Mouse (Mus musculus) ES-CJ7 (cell line): ENCODE measurements around the gene 3110082I17Rik.

Source experiments
- DNase-seq: peaks from one replicate; pipeline ENCODE4 v3.0.0; 2011; ENCODE audit warnings: low read depth, low spot score

Gene 3110082I17Rik

GRCm38 (mm10) chr5:139453031-139453430 lies 7.3 kb downstream of the 3110082I17Rik start:
- no peak for DNase-seq

DNA sequence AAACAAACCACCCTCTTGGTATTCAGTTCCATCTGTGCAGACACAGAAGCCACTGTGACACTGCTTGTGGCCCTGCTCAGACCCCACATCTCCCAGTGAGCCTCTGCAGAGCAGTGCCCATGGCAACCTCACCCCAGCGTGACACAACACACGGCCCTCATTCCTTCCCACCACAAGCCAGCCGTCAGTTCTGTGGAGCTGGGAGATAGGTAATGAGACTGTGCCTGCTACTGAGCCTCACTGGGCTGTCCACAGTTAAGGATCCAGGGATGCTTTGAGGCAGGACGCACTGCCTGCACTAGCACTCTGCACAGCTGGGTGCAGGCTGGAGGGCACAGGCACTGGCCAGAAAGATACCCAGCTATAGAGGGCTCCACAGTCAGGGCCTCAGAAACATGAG lies 10.4 kb downstream of the 3110082I17Rik start:
- no peak for DNase-seq

DNA sequence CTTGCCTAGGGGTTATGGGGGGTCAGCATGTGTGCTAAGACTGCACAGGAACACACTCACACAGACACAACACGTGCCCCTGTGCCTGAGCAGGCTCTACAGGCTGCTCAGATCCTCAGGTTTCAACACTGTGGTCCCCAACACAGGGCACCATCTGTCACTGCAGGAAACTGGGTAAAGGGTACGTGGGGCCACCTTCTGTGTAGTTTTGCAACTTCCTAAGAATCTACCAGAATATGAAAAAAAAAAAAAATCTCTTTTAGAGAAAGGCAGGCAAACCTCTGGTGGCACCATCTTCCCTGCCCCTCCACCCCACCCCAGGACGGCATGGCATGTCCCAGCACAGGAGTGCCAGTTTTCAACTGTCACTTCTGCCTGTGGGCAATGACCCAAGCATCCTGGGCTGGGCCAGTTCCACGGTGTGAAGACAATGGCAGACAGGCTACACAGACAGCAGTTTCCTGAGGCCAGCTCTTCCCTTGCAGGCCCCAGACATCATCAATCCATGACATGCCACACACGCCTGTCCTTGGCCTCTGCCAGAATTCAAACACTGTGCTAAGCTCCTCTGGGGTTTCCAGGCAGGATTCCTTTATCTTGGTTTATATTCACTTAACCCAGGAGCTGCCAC lies 11.1 kb downstream of the 3110082I17Rik start:
- no peak for DNase-seq

DNA sequence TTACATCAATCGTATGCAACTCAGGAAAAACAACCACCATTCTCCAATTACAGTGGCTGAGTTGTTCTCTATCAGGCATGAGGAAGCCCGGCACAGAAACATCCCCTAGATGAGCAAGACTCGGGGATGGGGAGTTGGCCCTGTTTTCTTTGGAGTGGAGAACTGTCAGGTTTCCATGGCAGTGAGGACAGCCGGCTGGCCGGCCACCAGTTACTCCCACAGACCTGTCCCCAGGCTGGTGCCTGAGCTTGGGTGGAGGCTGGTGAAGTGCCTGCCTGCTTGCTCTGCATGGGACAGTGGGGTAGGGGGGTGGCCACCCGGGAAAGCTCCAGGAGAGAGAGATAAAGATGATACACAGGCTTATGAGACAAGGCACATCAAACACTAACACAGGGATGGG lies 12.3 kb downstream of the 3110082I17Rik start:
- DNase-seq = no peak

GRCm38 (mm10) chr5:139445258-139445657 lies 15.1 kb downstream of the 3110082I17Rik start:
- DNase-seq = no peak

DNA sequence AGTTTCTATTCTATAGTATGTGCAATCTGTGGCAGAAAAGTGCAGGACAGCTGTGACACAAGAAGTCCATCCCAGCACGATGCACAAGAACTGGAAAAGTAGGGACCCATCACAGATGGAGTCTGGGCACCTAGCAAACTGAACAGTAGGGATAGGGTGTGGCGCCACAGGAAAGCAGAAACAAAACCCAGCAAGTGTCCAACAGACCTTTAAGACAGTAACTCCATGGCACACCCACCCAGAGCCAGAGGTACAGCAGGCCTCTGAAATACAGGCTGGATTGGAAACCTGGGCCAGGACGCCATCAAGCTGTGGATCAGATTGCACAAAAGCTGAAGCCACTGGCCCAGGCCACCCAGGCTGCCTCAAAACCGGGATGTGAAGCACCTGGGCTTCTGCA lies 17.4 kb downstream of the 3110082I17Rik start:
- DNase-seq = no peak

DNA sequence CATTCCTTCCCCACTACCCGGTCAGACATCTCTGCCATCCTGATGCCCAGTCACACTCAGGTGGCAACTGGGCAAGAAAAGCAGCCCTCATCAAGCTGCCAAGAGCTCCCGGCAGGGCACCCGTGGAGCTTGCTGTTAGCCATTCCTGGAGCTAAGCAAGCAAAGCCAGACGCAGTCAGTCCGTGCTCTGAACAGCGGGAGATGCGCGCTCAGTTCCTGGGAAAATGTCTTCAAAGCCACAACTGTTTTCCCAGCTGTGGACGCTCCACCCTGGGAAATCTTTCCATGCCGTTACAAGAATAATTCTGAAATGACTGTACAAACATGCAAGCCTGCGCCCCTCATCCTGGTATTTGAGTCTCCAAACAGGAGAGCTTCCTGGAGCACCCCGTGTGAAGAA lies 17.9 kb downstream of the 3110082I17Rik start:
- DNase-seq = no peak

- DNase-seq = no peak
These were observed 18.7 kb downstream of the 3110082I17Rik start for GRCm38 (mm10) chr5:139441726-139442018.

GRCm38 (mm10) chr5:139440926-139441725 lies 19.2 kb downstream of the 3110082I17Rik start:
- DNase-seq = no peak

- no peak for DNase-seq
These were observed 19.9 kb downstream of the 3110082I17Rik start for GRCm38 (mm10) chr5:139440451-139440850.

GRCm38 (mm10) chr5:139438440-139438839 lies 21.9 kb downstream of the 3110082I17Rik start:
- no peak for DNase-seq

- DNase-seq = no peak
These were observed 22.6 kb downstream of the 3110082I17Rik start for GRCm38 (mm10) chr5:139437769-139438168.

DNA sequence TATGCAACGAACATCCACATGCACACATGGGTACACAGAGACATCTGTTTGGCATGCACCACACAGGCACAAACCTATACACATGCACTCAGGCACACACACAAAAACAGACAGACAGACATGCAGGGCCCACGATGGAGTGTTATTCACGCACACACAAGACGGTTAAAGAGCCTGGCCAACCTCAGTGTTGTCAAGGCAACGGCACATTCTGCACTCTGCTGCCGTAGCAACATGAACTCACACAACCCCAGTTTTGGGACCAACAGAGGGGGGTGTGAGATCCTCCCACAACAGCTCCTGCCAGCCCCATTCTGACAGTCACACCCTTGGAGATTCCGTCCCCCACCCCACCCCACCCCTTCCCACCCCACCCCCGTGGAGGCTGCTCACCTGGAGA lies 25.4 kb downstream of the 3110082I17Rik start:
- no peak for DNase-seq

GRCm38 (mm10) chr5:139433842-139434568 lies 26.3 kb downstream of the 3110082I17Rik start:
- no peak for DNase-seq

- no peak for DNase-seq
These were observed 27.4 kb downstream of the 3110082I17Rik start for GRCm38 (mm10) chr5:139432747-139433508.

- no peak for DNase-seq
These were observed 28.0 kb downstream of the 3110082I17Rik start for GRCm38 (mm10) chr5:139432333-139432732.

- no peak for DNase-seq
These were observed 30.4 kb downstream of the 3110082I17Rik start for GRCm38 (mm10) chr5:139429818-139430341.

DNA sequence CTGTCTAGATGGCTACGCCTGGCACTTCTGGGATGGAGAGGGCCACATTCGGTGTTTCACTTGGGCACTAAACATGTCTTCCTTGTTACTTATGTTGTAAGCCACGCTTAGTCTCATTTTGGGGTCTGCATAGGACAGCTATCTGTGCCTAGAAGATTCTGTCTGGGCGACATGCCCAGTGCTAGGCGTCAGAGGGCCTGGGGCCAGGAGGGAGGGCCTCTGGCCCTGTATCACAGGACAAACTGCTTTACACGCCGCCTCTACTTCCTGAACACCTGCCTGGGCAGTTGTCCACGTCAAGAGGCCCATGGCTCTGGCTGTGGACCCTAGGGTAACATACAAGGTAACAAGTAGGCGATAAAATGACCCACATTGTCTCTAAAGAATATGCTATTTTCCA lies 32.3 kb downstream of the 3110082I17Rik start:
- DNase-seq = no peak

DNA sequence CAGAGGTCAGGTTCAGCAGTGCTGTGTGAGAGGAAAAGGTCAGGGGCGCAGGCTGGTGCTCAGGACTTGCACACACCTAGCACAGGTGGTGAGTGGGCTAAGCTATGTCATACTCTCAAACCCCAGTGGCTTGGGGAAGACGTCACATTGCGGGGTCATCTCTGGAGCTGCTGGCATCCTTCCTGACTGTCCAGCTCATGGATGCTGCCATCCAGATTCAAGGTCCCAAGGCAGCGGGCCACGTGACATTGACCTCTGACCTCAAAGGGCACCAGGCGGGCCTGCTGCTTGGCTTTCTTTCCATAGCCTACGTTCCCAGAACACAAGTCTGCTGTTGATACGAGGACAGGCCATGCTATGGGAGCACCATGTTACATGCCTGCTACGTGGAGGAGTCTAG lies 33.3 kb downstream of the 3110082I17Rik start:
- no peak for DNase-seq

GRCm38 (mm10) chr5:139425198-139425597 lies 35.1 kb downstream of the 3110082I17Rik start:
- DNase-seq = no peak

DNA sequence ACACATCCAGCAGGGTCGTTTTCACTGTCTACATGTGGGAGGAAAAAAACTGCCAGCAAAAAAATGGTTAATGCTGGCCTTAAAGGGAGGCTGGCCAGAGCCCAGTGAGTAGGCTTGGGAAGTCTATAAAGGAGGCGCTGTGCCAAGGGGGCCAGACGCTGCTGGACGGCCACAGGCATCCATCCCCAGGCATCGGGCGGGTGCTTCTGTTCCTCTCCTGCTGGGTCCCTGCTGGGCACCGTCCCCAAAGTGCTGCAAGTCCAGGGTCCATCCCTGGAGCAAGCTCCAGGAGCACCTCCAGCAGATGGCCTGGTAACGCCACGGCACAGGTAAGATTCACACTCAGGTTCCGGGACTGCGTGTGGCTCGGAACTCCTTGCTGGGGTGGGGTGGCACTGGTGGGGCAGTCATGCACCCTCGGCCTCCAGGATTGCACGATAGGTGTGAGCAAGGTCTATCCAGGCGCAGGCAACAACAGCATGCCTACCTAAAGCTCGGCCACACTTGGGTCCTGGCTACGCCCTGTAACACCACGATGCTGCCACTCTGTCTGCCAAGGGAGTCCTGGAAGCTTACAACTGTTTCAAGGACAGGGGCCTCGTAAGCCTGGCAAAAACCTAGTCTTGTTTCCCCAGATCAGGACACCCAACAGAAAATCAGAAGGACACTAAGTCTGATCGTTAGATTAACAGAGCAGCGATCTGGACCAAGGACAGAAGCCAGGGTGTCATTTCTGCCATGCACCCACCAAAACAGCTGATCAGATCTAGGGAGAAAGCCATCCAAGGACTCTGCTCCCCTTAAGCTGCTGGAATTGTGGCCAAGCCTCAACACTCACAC lies 37.1 kb downstream of the 3110082I17Rik start, which contains the start of gene Gper1:
Gene Gper1 (plus strand): TSS at position 126 of the 840 bp plus-strand sequence.
- no peak for DNase-seq
